Mouse (Mus musculus) kidney, postnatal 0 days (tissue): ENCODE data around the gene Ptprm. TPM values are rescaled to one million over a fixed set of nuclear protein-coding genes. Genes with fewer than 3 reads are reported as not detected.

Experiments used
- ATAC-seq: fragments of 200-750 bp; cut with Nextera tagmentation; replicated peaks from 2 replicates; pipeline ENCODE4 v1.8.0; 2017; ENCODE audit warnings: low read depth, moderate number of reproducible peaks, moderate TSS enrichment, moderate library complexity; ENCODE audit not compliant: low FRiP score
- DNase-seq: peaks from one replicate; pipeline ENCODE4 v3.0.0-alpha.2; 2016; ENCODE audit warnings: low spot score
- H3K27ac ChIP-seq: fragments of 300-500 bp; sonication (generic); 2 replicates; pipeline ENCODE4 v1.5.1; 2014; ENCODE audit warnings: mild to moderate bottlenecking
- H3K27me3 ChIP-seq: fragments of 300-500 bp; sonication (generic); 2 replicates; pipeline ENCODE4 v1.6.1; 2014; ENCODE audit warnings: low read length, mixed read lengths; ENCODE audit not compliant: insufficient read depth
- H3K36me3 ChIP-seq: fragments of 300-500 bp; sonication (generic); 2 replicates; pipeline ENCODE4 v1.6.1; 2014; ENCODE audit warnings: low read length, mixed read lengths; ENCODE audit not compliant: insufficient read depth
- H3K4me1 ChIP-seq: fragments of 300-500 bp; sonication (generic); replicated peaks from 2 replicates; pipeline ENCODE4 v1.6.1; 2014; ENCODE audit warnings: antibody characterized with exemption, low read length, mixed read lengths; ENCODE audit not compliant: insufficient read depth
- H3K4me2 ChIP-seq: fragments of 300-500 bp; sonication (generic); 2 replicates; pipeline ENCODE4 v1.6.1; 2014; ENCODE audit warnings: mild to moderate bottlenecking, low read length, moderate library complexity, mixed read lengths
- H3K4me3 ChIP-seq: fragments of 300-500 bp; sonication (generic); replicated peaks from 2 replicates; pipeline ENCODE4 v1.5.1; 2014; ENCODE audit warnings: low read depth, low read length
- H3K9ac ChIP-seq: fragments of 300-500 bp; sonication (generic); 2 replicates; pipeline ENCODE4 v1.6.1; 2014; ENCODE audit warnings: low read depth, low read length
- H3K9me3 ChIP-seq: fragments of 300-500 bp; sonication (generic); replicated peaks from 2 replicates; pipeline ENCODE4 v1.6.1; 2016; ENCODE audit warnings: low read length, inconsistent platforms, mixed read lengths
- CTCF ChIP-seq: IDR thresholded peaks from 2 replicates; pipeline ENCODE4 v1.5.1; 2016; ENCODE audit warnings: antibody characterized with exemption, low read depth, mild to moderate bottlenecking, moderate library complexity
- WGBS: fragments of 180-500 bp; shearing (Covaris S2); extraction: QIAGEN DNeasy Blood & Tissue Kit; methylation state at CpG from one replicate; pipeline ENCODE4 v1.1.7; 2014; 5-methylcytosine and 5-hydroxymethylcytosine counted together
- polyA plus RNA-seq: library from polyadenylated mRNA; unstranded; fragments of >200 nt; fragmentation: Nextera tagmentation; extraction: Ambion mirVana; gene quantifications from 2 replicates; pipeline ENCODE4 v1.2.1, GENCODE M21; 2015

Gene Ptprm
- 13.7 and 14.0 TPM in 2 replicates for polyA plus RNA-seq

DNA sequence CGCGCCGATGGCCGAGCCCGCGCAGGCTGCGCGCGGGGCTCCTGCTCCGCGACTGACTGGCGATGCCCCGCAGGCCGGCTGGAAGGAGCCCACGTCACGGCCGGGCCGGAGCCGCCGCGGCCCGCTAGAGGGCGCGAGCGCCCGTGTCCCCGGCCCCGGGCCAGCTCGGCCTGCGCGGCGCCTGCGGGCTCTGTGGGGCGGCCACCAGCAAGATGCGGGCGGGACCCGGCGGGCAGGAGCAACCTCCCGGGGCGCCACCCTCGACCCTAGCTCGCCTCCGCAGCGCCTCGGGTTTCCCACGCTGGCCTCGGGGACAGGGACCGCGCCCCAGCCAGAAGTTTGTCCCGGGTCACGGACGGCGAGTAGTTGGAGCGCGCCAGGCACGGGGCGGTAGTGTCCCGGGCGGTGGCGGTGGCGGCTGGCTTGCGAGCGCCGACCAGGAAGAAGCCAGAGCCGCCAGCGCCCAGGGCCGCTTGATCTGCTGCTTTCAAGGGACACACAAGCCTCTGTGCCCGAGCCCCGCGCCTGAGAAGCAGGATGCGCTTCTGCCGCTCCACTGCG is at the start of gene Ptprm:
TSS of gene Ptprm (minus strand) at position 7 of the 561 bp plus-strand sequence.
- ATAC-seq (peak; percentile 91), DNase-seq (peak; percentile 89)
- Histone ChIP-seq H3K9me3 (no peaks in the 10 kb centered on the region), H3K9ac (peak within 1 kb of the TSS; percentile 84), H3K4me3 (peak within 1 kb of the TSS; percentile 82), H3K4me1 (no peaks in the 10 kb centered on the region; the same call in 1 of the 2 replicates), H3K36me3 (no peaks in the 10 kb centered on the region), H3K4me2 (peak within 1 kb of the TSS; percentile 69), H3K27ac (peak within 1 kb of the TSS; percentile 82), H3K27me3 (0 out of 2 replicates have a peak, but pooled peaks cover 2% of the 10 kb centered on the region)
- TF ChIP-seq CTCF, result peak; percentile 37
- under 1% methylated on average over 72 of the region's 73 CpGs for WGBS

DNA sequence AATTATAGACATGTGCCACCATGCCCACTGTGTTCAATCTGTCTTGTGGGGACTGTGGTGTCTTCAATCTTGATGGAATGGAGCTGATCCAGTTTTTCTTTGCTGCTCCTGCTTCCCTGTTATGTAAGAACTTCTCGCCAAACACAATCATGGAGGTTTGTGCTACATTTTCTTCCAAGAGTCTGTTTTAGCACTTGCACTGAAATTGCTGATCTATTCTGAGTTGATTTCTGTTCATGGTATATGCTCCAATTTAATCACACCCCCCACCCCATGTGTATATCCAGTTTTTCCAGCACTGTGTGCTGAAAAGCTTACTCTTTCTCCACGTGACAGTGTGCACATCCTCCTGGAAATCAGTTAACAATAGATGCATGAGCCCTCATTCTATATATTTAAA is 41.9 kb upstream of the Ptprm start:
- TF ChIP-seq CTCF, result no peak
- WGBS, result 83% methylated on average over 2 of the region's 2 CpGs
- no peak for ATAC-seq

DNA sequence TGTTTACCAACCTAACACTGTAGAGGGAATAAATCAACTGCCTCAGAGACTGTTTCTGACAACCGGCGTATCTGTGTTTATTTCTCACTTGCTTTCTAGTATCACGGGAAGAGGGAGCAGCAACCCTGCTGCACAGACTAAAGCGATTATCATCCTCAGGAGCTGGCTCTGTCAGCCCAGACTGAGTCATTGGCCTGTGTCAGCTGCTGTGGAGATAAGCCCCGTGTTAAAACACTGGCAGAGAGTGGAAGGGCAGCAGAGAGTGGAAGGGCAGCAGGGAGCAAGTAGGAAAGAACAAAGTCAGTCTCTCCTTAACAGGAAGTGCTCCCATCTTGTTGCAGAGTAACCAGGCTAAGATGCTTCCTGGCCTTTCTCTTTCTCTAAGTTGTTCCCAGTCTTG is 36.6 kb upstream of the Ptprm start:
- H3K36me3 ChIP-seq, result no peaks in the 10 kb centered on the region
- H3K27ac ChIP-seq, result no peak overlapping the region
- H3K4me2 ChIP-seq, result no peak overlapping the region
- H3K4me3 ChIP-seq, result no peak overlapping the region
- no peaks in the 10 kb centered on the region for H3K27me3 ChIP-seq
- no peak for TF ChIP-seq CTCF
- H3K4me1 ChIP-seq, result no peaks in the 10 kb centered on the region
- ATAC-seq (no peak), DNase-seq (no peak)
- WGBS, result 56% methylated on average over 5 of the region's 5 CpGs
- H3K9me3 ChIP-seq, result no peaks in the 10 kb centered on the region
- no peak overlapping the region for H3K9ac ChIP-seq

More for the DNA sequence above, 41.9 kb upstream of the Ptprm start:
- H3K4me3 ChIP-seq, result no peak overlapping the region
- no peaks in the 10 kb centered on the region for H3K9me3 ChIP-seq
- H3K9ac ChIP-seq, result no peak overlapping the region
- H3K27ac ChIP-seq, result no peak overlapping the region
- no peaks in the 10 kb centered on the region for H3K36me3 ChIP-seq
- no peaks in the 10 kb centered on the region for H3K4me1 ChIP-seq
- H3K27me3 ChIP-seq, result no peaks in the 10 kb centered on the region
- no peak overlapping the region for H3K4me2 ChIP-seq
- no peak for DNase-seq

DNA sequence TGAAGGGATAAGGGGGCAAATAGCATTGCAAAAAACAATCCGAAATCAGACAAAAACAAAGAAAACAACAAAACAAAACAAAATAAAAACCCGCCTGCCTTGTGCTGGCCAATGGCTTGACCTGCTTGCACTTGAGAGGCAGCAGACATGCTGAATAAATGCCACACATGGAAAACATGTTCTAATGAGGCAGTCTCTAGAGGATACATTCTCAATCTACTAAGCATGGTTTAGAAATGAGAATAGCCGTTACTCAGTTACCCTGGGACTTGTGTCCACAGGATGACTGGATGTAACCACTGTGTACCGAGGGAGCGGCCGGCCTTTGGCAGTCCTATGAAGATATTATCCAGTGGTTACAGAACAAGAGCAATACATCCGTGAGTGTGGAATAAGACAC is 33.9 kb upstream of the Ptprm start:
- H3K4me3 ChIP-seq, result no peak overlapping the region
- no peaks in the 10 kb centered on the region for H3K9me3 ChIP-seq
- H3K4me2 ChIP-seq, result no peak overlapping the region
- DNase-seq (no peak), ATAC-seq (no peak)
- no peak for TF ChIP-seq CTCF
- H3K27ac ChIP-seq, result no peak overlapping the region
- no peaks in the 10 kb centered on the region for H3K27me3 ChIP-seq
- 83% methylated on average over 7 of the region's 7 CpGs for WGBS
- H3K36me3 ChIP-seq, result no peaks in the 10 kb centered on the region
- H3K9ac ChIP-seq, result no peak overlapping the region
- H3K4me1 ChIP-seq, result no peaks in the 10 kb centered on the region

DNA sequence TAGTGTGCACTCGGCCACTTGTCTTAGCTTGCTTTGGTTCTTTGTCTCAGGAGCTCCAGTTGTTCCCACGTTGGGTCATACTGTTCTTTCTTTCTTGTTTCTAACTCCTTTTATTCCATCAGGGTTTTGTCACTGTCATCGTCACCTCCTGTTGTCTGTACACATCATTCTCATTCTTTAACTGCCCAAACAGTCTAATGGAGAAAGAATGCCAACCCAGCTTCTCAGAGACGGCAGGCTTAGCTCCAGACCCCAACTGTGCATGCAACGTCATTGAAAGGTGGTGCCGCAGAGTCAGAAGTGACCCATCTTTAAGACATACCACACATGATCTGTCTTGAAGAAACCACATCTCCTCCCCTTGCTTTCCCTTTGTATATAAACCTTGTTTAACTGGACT is 31.0 kb upstream of the Ptprm start:
- 82% methylated on average over 6 of the region's 6 CpGs for WGBS
- TF ChIP-seq CTCF, result no peak
- H3K27ac ChIP-seq, result no peak overlapping the region

GRCm38 (mm10) chr17:67383635-67384034 is 29.4 kb upstream of the Ptprm start:
- TF ChIP-seq CTCF, result no peak
- DNase-seq (no peak), ATAC-seq (no peak)
- Histone ChIP-seq H3K4me1 (no peaks in the 10 kb centered on the region), H3K36me3 (no peaks in the 10 kb centered on the region), H3K27me3 (no peaks in the 10 kb centered on the region), H3K4me3 (no peak overlapping the region), H3K9ac (no peak overlapping the region), H3K27ac (no peak overlapping the region), H3K4me2 (no peak overlapping the region), H3K9me3 (no peaks in the 10 kb centered on the region)
- 81% methylated on average over 1 of the region's 1 CpGs for WGBS

More for the DNA sequence above, 31.0 kb upstream of the Ptprm start:
- Histone ChIP-seq H3K9ac (no peak overlapping the region), H3K9me3 (no peaks in the 10 kb centered on the region), H3K4me2 (no peak overlapping the region), H3K36me3 (no peaks in the 10 kb centered on the region), H3K27me3 (no peaks in the 10 kb centered on the region), H3K4me3 (no peak overlapping the region), H3K4me1 (no peaks in the 10 kb centered on the region)
- ATAC-seq, result no peak
- no peak for DNase-seq

GRCm38 (mm10) chr17:67381618-67382017 is 27.4 kb upstream of the Ptprm start:
- H3K9ac ChIP-seq, result no peak overlapping the region
- no peak for ATAC-seq
- no peaks in the 10 kb centered on the region for H3K27me3 ChIP-seq
- H3K4me3 ChIP-seq, result no peak overlapping the region
- H3K4me2 ChIP-seq, result no peak overlapping the region
- TF ChIP-seq CTCF, result no peak
- no peaks in the 10 kb centered on the region for H3K4me1 ChIP-seq
- no peaks in the 10 kb centered on the region for H3K9me3 ChIP-seq
- no peak for DNase-seq
- H3K36me3 ChIP-seq, result no peaks in the 10 kb centered on the region
- H3K27ac ChIP-seq, result no peak overlapping the region
- 66% methylated on average over 5 of the region's 5 CpGs for WGBS
